Mouse (Mus musculus) heart, postnatal 0 days (tissue): ENCODE measurements around the gene Bbs1.

Experiments used
- CTCF ChIP-seq: IDR thresholded peaks from 2 replicates; pipeline ENCODE4 v1.5.1; 2016; ENCODE audit warnings: antibody characterized with exemption, control low read depth, low read depth
- EP300 ChIP-seq: IDR thresholded peaks from 2 replicates; pipeline ENCODE4 v1.6.1; 2016; ENCODE audit warnings: antibody characterized with exemption, low read depth

GRCm38 (mm10) chr19:4896780-4897520, 9.5 kb downstream of the Bbs1 start:
- TF ChIP-seq CTCF: no peak
- TF ChIP-seq EP300: no peak
